Mouse (Mus musculus) liver, postnatal 0 days (tissue): ENCODE measurements at regions not wholly inside any gene's neighbourhood (a gene's known extent, or its start where the extent isn't known, plus 50 kb on each side); places are given as distances from the start of the nearest gene placed in this dataset.

Experiments
- CTCF ChIP-seq: sonication (generic); IDR thresholded peaks from 2 replicates; pipeline ENCODE4 v1.5.1; 2016; ENCODE audit warnings: antibody characterized with exemption, low read depth
- EP300 ChIP-seq: IDR thresholded peaks from 2 replicates; pipeline ENCODE4 v1.6.1; 2016; ENCODE audit warnings: antibody characterized with exemption, low read depth, mild to moderate bottlenecking

DNA sequence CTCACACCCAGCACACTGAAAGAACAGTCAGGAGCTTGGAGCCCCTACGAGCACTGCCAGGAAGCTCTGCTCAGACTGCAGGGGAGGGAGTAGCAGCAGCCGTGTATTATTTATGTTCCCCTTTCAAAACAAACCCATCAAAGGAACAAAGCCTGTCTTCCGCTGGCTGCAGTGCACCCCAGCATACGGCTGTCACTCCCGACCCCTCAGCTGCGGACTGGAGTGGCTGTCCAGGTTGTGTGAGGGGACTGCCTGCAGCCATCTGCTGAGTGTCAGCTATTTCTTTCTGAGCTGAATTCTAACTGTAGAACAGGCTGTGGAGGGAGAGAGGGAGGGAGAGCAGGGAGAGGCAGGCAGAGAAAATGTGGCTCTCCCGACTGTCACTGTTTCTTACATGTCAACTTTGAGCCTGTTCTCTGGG is 66.6 kb upstream of the Ssx2ip start:
- no peak for TF ChIP-seq CTCF
- no peak for TF ChIP-seq EP300
